Mouse (Mus musculus): ENCODE results near the gene Hipk2. TPM values are rescaled to one million over a fixed set of nuclear protein-coding genes. Genes with fewer than 3 reads are reported as not detected.

Hipk2 gene
- polyA plus RNA-seq, 1 experiment from 2014 or later = 10.7 TPM

- no peak overlapping the region for H3K27ac ChIP-seq (replicated peaks; ENCODE audit: low read depth, low read length)
- H3K4me3 ChIP-seq (ENCODE audit: low read depth, low read length) = no peak overlapping the region
- WGBS = 80% methylated on average over 19 of the region's 19 CpGs
- ATAC-seq (ENCODE audit: low read depth) (no peak), DNase-seq (ENCODE audit: low spot score) (no peak)
- H3K36me3 ChIP-seq (ENCODE audit: control insufficient read depth, insufficient read depth, low read length) = peaks cover 75% of the 10 kb centered on the region
- no peak overlapping the region for H3K4me2 ChIP-seq (ENCODE audit: low read depth, low read length)
- no peaks in the 10 kb centered on the region for H3K4me1 ChIP-seq (ENCODE audit: control insufficient read depth, insufficient read depth, low read length)
- no peaks in the 10 kb centered on the region for H3K27me3 ChIP-seq (replicated peaks; ENCODE audit: control insufficient read depth, insufficient read depth, low read length)
- no peaks in the 10 kb centered on the region for H3K9me3 ChIP-seq (ENCODE audit: control insufficient read depth, low read length)
- H3K9ac ChIP-seq (ENCODE audit: low read depth, low read length) = no peak overlapping the region
Observed at GRCm38 (mm10) chr6:38713957-38714898, 161.7 kb downstream of the Hipk2 start.

GRCm38 (mm10) chr6:38710449-38710848, 165.5 kb downstream of the Hipk2 start:
- Histone ChIP-seq H3K27me3 (replicated peaks; ENCODE audit: control insufficient read depth, insufficient read depth, low read length) (no peaks in the 10 kb centered on the region), H3K36me3 (ENCODE audit: control insufficient read depth, insufficient read depth, low read length) (peaks cover 66% of the 10 kb centered on the region), H3K4me3 (ENCODE audit: low read depth, low read length) (no peak overlapping the region), H3K27ac (replicated peaks; ENCODE audit: low read depth, low read length) (no peak overlapping the region), H3K4me2 (ENCODE audit: low read depth, low read length) (no peak overlapping the region), H3K9me3 (ENCODE audit: control insufficient read depth, low read length) (no peaks in the 10 kb centered on the region), H3K9ac (ENCODE audit: low read depth, low read length) (no peak overlapping the region), H3K4me1 (ENCODE audit: control insufficient read depth, insufficient read depth, low read length) (no peaks in the 10 kb centered on the region)
- 77% methylated on average over 3 of the region's 3 CpGs for WGBS
- DNase-seq (ENCODE audit: low spot score) (no peak), ATAC-seq (ENCODE audit: low read depth) (no peak)

GRCm38 (mm10) chr6:38704264-38704984, 171.5 kb downstream of the Hipk2 start:
- H3K9me3 ChIP-seq (ENCODE audit: control insufficient read depth, low read length) = no peaks in the 10 kb centered on the region
- no peak overlapping the region for H3K9ac ChIP-seq (ENCODE audit: low read depth, low read length)
- H3K4me3 ChIP-seq (ENCODE audit: low read depth, low read length) = no peak overlapping the region
- peaks cover 65% of the 10 kb centered on the region for H3K36me3 ChIP-seq (ENCODE audit: control insufficient read depth, insufficient read depth, low read length)
- no peak overlapping the region for H3K4me2 ChIP-seq (ENCODE audit: low read depth, low read length)
- no peaks in the 10 kb centered on the region for H3K4me1 ChIP-seq (ENCODE audit: control insufficient read depth, insufficient read depth, low read length)
- 78% methylated on average over 7 of the region's 7 CpGs for WGBS
- no peaks in the 10 kb centered on the region for H3K27me3 ChIP-seq (replicated peaks; ENCODE audit: control insufficient read depth, insufficient read depth, low read length)
- ATAC-seq (ENCODE audit: low read depth) (no peak), DNase-seq (ENCODE audit: low spot score) (no peak)
- H3K27ac ChIP-seq (replicated peaks; ENCODE audit: low read depth, low read length) = no peak overlapping the region

- Histone ChIP-seq H3K4me2 (ENCODE audit: low read depth, low read length) (no peak overlapping the region), H3K9me3 (ENCODE audit: control insufficient read depth, low read length) (no peaks in the 10 kb centered on the region), H3K27me3 (replicated peaks; ENCODE audit: control insufficient read depth, insufficient read depth, low read length) (no peaks in the 10 kb centered on the region), H3K4me3 (ENCODE audit: low read depth, low read length) (no peak overlapping the region), H3K36me3 (ENCODE audit: control insufficient read depth, insufficient read depth, low read length) (peaks cover 71% of the 10 kb centered on the region), H3K9ac (ENCODE audit: low read depth, low read length) (no peak overlapping the region), H3K4me1 (ENCODE audit: control insufficient read depth, insufficient read depth, low read length) (no peaks in the 10 kb centered on the region), H3K27ac (replicated peaks; ENCODE audit: low read depth, low read length) (no peak overlapping the region)
- ATAC-seq (ENCODE audit: low read depth) (no peak), DNase-seq (ENCODE audit: low spot score) (no peak)
- 89% methylated on average over 6 of the region's 6 CpGs for WGBS
Observed at GRCm38 (mm10) chr6:38703526-38703925, 172.4 kb downstream of the Hipk2 start.

- DNase-seq (ENCODE audit: low spot score) (no peak), ATAC-seq (ENCODE audit: low read depth) (no peak)
- Histone ChIP-seq H3K4me2 (ENCODE audit: low read depth, low read length) (no peak overlapping the region), H3K9me3 (ENCODE audit: control insufficient read depth, low read length) (no peaks in the 10 kb centered on the region), H3K27ac (replicated peaks; ENCODE audit: low read depth, low read length) (no peak overlapping the region), H3K4me3 (ENCODE audit: low read depth, low read length) (no peak overlapping the region), H3K9ac (ENCODE audit: low read depth, low read length) (no peak overlapping the region), H3K4me1 (ENCODE audit: control insufficient read depth, insufficient read depth, low read length) (no peaks in the 10 kb centered on the region), H3K27me3 (replicated peaks; ENCODE audit: control insufficient read depth, insufficient read depth, low read length) (no peaks in the 10 kb centered on the region), H3K36me3 (ENCODE audit: control insufficient read depth, insufficient read depth, low read length) (peaks cover 76% of the 10 kb centered on the region)
- 13% methylated on average over 6 of the region's 6 CpGs for WGBS
Observed at GRCm38 (mm10) chr6:38702810-38703399, 173.1 kb downstream of the Hipk2 start.

- Histone ChIP-seq H3K9ac (ENCODE audit: low read depth, low read length) (no peak overlapping the region), H3K27me3 (replicated peaks; ENCODE audit: control insufficient read depth, insufficient read depth, low read length) (no peaks in the 10 kb centered on the region), H3K4me2 (ENCODE audit: low read depth, low read length) (no peak overlapping the region), H3K9me3 (ENCODE audit: control insufficient read depth, low read length) (no peaks in the 10 kb centered on the region), H3K4me3 (ENCODE audit: low read depth, low read length) (no peak overlapping the region), H3K27ac (replicated peaks; ENCODE audit: low read depth, low read length) (no peak overlapping the region), H3K4me1 (ENCODE audit: control insufficient read depth, insufficient read depth, low read length) (no peaks in the 10 kb centered on the region), H3K36me3 (ENCODE audit: control insufficient read depth, insufficient read depth, low read length) (peaks cover 71% of the 10 kb centered on the region)
- DNase-seq (ENCODE audit: low spot score) (no peak), ATAC-seq (ENCODE audit: low read depth) (no peak)
- WGBS = 65% methylated on average over 2 of the region's 2 CpGs
Observed at GRCm38 (mm10) chr6:38701421-38701820, 174.5 kb downstream of the Hipk2 start.

- peaks cover 75% of the 10 kb centered on the region for H3K36me3 ChIP-seq (ENCODE audit: control insufficient read depth, insufficient read depth, low read length)
- no peaks in the 10 kb centered on the region for H3K9me3 ChIP-seq (ENCODE audit: control insufficient read depth, low read length)
- no peak for DNase-seq (ENCODE audit: low spot score)
- no peak overlapping the region for H3K9ac ChIP-seq (ENCODE audit: low read depth, low read length)
- no peak overlapping the region for H3K4me2 ChIP-seq (ENCODE audit: low read depth, low read length)
- WGBS = 95% methylated on average over 17 of the region's 18 CpGs
- ATAC-seq (ENCODE audit: low read depth) = peak; percentile 35; the same call in 1 of the 2 replicates
- no peaks in the 10 kb centered on the region for H3K4me1 ChIP-seq (ENCODE audit: control insufficient read depth, insufficient read depth, low read length)
- no peak overlapping the region for H3K27ac ChIP-seq (replicated peaks; ENCODE audit: low read depth, low read length)
- no peaks in the 10 kb centered on the region for H3K27me3 ChIP-seq (replicated peaks; ENCODE audit: control insufficient read depth, insufficient read depth, low read length)
- no peak overlapping the region for H3K4me3 ChIP-seq (ENCODE audit: low read depth, low read length)
Observed at GRCm38 (mm10) chr6:38698233-38698889, 177.6 kb downstream of the Hipk2 start.

GRCm38 (mm10) chr6:38696570-38696969, 179.4 kb downstream of the Hipk2 start:
- 86% methylated on average over 9 of the region's 9 CpGs for WGBS
- H3K36me3 ChIP-seq (ENCODE audit: control insufficient read depth, insufficient read depth, low read length) = peaks cover 57% of the 10 kb centered on the region
- DNase-seq (ENCODE audit: low spot score) = no peak

More at GRCm38 (mm10) chr6:38696570-38696969, 179.4 kb downstream of the Hipk2 start:
- Histone ChIP-seq H3K27me3 (replicated peaks; ENCODE audit: control insufficient read depth, insufficient read depth, low read length) (no peaks in the 10 kb centered on the region), H3K9me3 (ENCODE audit: control insufficient read depth, low read length) (no peaks in the 10 kb centered on the region), H3K4me1 (ENCODE audit: control insufficient read depth, insufficient read depth, low read length) (no peaks in the 10 kb centered on the region), H3K27ac (replicated peaks; ENCODE audit: low read depth, low read length) (no peak overlapping the region), H3K4me2 (ENCODE audit: low read depth, low read length) (no peak overlapping the region), H3K9ac (ENCODE audit: low read depth, low read length) (no peak overlapping the region), H3K4me3 (ENCODE audit: low read depth, low read length) (no peak overlapping the region)
- ATAC-seq (ENCODE audit: low read depth) = no peak

Measured in embryonic facial prominence, embryonic 14.5 days (tissue).